Mouse (Mus musculus) heart, embryonic 14.5 days (tissue): ENCODE results near the gene Atp5j2. TPM values are rescaled to one million over a fixed set of nuclear protein-coding genes. Genes with fewer than 3 reads are reported as not detected.

Source experiments
- ATAC-seq: fragments of 200-750 bp; cut with Nextera tagmentation; 2 replicates; pipeline ENCODE4 v1.8.0; 2017; ENCODE audit warnings: low read depth, moderate TSS enrichment; ENCODE audit not compliant: insufficient number of reproducible peaks, insufficient read depth, low FRiP score
- H3K27ac ChIP-seq, 2 experiments: fragments of 200-500 bp in 1 of 2; fragments of 300-500 bp in 1 of 2; sonication (generic) in 1 of 2; replicated peaks in 1 of 2; 2 replicates each; pipeline ENCODE4 v1.5.1; 2012 to 2014; ENCODE audit warnings: low read depth in 2 of 2, low read length in 2 of 2, control low read depth in 1 of 2, mild to moderate bottlenecking in 1 of 2, mixed read lengths in 1 of 2; ENCODE audit not compliant: control insufficient read depth in 1 of 2, insufficient read depth in 1 of 2
- H3K27me3 ChIP-seq: fragments of 300-500 bp; sonication (generic); 2 replicates; pipeline ENCODE4 v1.6.1; 2014; ENCODE audit warnings: mild to moderate bottlenecking, low read length, control low read depth; ENCODE audit not compliant: control insufficient read depth, insufficient read depth
- H3K36me3 ChIP-seq: fragments of 300-500 bp; sonication (generic); 2 replicates; pipeline ENCODE4 v1.6.1; 2014; ENCODE audit warnings: mild to moderate bottlenecking, control low read depth, low read length, mixed read lengths; ENCODE audit not compliant: control insufficient read depth, insufficient read depth
- H3K4me1 ChIP-seq, 2 experiments: fragments of 200-500 bp in 1 of 2; fragments of 300-500 bp in 1 of 2; sonication (generic) in 1 of 2; 2 replicates each; pipeline ENCODE4 v1.6.1; 2012 to 2014; ENCODE audit warnings: low read length in 2 of 2, control low read depth in 1 of 2, mixed read lengths in 1 of 2; ENCODE audit not compliant: control insufficient read depth in 2 of 2, insufficient read depth in 2 of 2
- H3K4me2 ChIP-seq: fragments of 300-500 bp; sonication (generic); 2 replicates; pipeline ENCODE4 v1.6.1; 2014; ENCODE audit warnings: mild to moderate bottlenecking, low read length
- H3K4me3 ChIP-seq, 2 experiments: fragments of 200-500 bp in 1 of 2; fragments of 300-500 bp in 1 of 2; sonication (generic) in 1 of 2; 2 replicates each; pipeline ENCODE4 v1.5.1; 2012 to 2014; ENCODE audit warnings: low read length in 2 of 2, mild to moderate bottlenecking in 2 of 2, control low read depth in 1 of 2, low read depth in 1 of 2, moderate library complexity in 1 of 2; ENCODE audit not compliant: control insufficient read depth in 1 of 2, insufficient read depth in 1 of 2
- H3K9ac ChIP-seq: fragments of 300-500 bp; sonication (generic); 2 replicates; pipeline ENCODE4 v1.6.1; 2014; ENCODE audit warnings: mild to moderate bottlenecking, low read length
- H3K9me3 ChIP-seq: fragments of 300-500 bp; sonication (generic); 2 replicates; pipeline ENCODE4 v1.6.1; 2016; ENCODE audit warnings: low read length, control low read depth; ENCODE audit not compliant: control insufficient read depth
- whole genome bisulfite sequencing: fragments of 180-500 bp; shearing (Covaris S2); extraction: QIAGEN DNeasy Blood & Tissue Kit; methylation state at CpG from one replicate; pipeline ENCODE4 v1.1.7; 2014; 5-methylcytosine and 5-hydroxymethylcytosine counted together
- polyA plus RNA-seq: library from polyadenylated mRNA; unstranded; fragments of >200 nt; fragmentation: Nextera tagmentation; extraction: Ambion mirVana; gene quantifications from 2 replicates; pipeline ENCODE4 v1.2.1, GENCODE M21; 2014

The Atp5j2 gene
- polyA plus RNA-seq, 1 experiment from 2014 or later = 1,313 TPM

DNA sequence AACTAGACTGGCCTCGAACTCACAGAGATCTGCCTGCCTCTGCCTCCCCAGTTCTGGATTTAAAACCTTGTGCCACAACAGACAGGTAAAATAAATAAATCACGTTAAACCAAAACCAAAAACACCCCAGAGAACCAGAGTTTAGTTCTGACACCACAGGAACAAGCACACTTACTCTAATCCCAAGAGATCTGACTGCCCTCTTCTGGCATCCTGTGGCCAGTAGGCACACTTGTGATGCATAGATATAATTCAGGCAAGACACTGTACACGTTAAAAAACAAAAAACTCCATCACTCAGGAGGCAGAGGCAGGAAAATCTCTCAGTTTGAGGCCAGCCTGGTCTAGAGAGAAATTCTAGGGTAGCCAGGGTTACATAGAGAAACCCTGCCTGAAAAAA is 10.6 kb upstream of the Atp5j2 start:
- Histone ChIP-seq H3K9ac (no peak overlapping the region), H3K27me3 (no peaks in the 10 kb centered on the region), H3K36me3 (peaks cover 21% of the 10 kb centered on the region), H3K4me3 (no peak overlapping the region), H3K9me3 (no peaks in the 10 kb centered on the region), H3K4me2 (no peak overlapping the region), H3K4me1 (peaks cover 6 to 21% of the 10 kb centered on the region in 2 experiments), H3K27ac (no peak overlapping the region)
- WGBS = 41% methylated on average over 3 of the region's 3 CpGs
- ATAC-seq = no peak

DNA sequence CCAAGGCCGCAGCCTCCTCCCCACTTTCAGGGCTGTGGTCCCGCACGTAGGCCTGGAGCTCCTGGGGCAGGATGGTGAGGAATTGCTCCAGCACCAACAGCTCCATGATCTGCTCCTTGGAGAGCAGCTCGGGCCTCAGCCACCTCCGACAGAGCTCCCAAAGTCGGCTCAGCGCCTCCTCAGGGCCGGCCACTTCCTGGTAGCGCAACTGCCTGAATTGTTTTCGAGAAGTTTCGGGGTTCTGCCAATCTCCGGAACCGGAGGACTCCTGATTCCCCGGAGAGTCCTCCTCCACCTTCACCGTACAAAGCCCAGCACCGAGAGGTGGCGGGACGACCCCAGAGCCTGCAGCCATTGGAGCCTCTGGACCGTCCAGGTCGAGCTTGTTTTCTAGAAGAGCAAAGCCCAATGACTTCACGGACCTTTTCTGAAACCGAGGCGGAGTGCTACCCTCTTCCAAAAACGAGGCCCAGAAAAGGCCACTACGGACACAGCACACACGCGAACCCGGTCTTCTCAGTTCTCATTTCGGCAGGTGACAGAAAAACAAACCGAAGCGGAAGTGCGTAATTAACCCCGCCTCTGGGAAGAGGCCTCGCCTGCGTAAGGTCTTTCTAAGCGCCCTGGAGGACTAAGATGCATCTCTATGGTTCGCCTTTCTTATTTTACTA is 9.6 kb upstream of the Atp5j2 start, which contains the start of gene Zkscan14:
Gene Zkscan14, minus strand, starts transcription at position 548 of the 671 bp plus-strand sequence.
- H3K36me3 ChIP-seq = peaks cover 20% of the 10 kb centered on the region
- H3K27ac ChIP-seq = peak within 1 kb of the TSS; percentile 57 to 71; a peak in 3 of 4 replicates
- WGBS = under 1% methylated on average over 37 of the region's 37 CpGs
- no peaks in the 10 kb centered on the region for H3K27me3 ChIP-seq
- H3K9me3 ChIP-seq = no peaks in the 10 kb centered on the region
- ATAC-seq = 0 out of 2 replicates have a peak, but pooled peaks have one; percentile 1
- H3K4me3 ChIP-seq = peak within 1 kb of the TSS; percentile 72 to 94
- peak within 1 kb of the TSS; percentile 97 for H3K4me2 ChIP-seq
- peaks cover 6 to 21% of the 10 kb centered on the region in 2 experiments for H3K4me1 ChIP-seq
- H3K9ac ChIP-seq = peak within 1 kb of the TSS; percentile 87

GRCm38 (mm10) chr5:145200387-145200786 is 8.5 kb upstream of the Atp5j2 start:
- 72% methylated on average over 7 of the region's 7 CpGs for WGBS
- peak overlapping the region in 1 of 2 experiments; percentile 72; a peak in 1 of 4 replicates for H3K4me3 ChIP-seq

DNA sequence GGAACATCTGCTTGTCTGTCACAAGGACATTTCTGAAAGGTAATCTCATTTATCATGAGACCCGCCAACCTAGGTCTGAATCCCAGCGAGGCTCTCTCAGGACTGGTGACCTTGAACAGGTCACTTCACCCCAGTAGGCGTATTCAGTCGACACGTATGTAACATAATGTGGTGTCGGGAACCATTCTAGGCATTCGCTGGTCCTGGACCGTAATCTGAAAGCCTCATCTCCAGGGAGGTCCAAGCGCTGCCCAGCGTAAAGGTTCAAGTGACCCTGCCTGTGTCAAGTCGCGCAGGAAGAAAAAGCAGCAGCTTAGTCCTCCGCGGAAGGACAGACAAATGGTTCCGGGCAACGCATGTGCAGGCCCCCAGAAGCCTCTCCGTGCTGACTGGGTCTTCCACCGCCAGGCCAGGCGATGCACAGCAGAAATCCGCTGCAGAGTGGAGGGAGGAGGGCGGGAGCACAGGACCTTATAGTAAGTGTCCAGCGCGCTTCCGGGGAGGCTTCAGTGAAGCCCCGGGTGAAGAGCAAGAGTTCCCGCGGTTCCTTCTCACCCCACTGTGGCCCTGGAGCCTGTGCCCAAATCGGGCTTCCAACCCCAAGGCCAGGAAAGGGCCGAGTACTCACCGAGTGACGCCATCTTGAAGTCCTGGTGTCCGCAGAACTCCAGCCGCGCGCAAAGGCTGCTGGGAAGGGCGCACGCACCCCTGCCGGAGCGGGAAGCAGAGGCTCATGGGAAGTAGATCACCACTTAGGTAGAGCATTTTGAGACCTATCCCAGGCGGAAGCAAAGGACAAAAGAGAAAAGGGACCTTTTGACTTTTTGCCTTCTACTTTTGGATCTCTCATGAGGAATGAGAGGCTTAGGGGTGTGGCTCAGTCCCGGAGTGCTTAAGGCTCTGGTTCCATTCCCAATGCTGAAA is 725 bp downstream of the Atp5j2 start:
- peaks cover 56% of the 10 kb centered on the region for H3K36me3 ChIP-seq
- ATAC-seq = peak; percentile 69
- peak overlapping the region; percentile 61 to 94 for H3K4me3 ChIP-seq
- peak overlapping the region; percentile 90 for H3K4me2 ChIP-seq
- H3K27ac ChIP-seq = peak overlapping the region; percentile 95 to 97
- under 1% methylated on average over 41 of the region's 41 CpGs for WGBS
- no peaks in the 10 kb centered on the region for H3K27me3 ChIP-seq
- peak overlapping the region; percentile 99 for H3K9ac ChIP-seq
- peaks cover 10 to 17% of the 10 kb centered on the region in 2 experiments for H3K4me1 ChIP-seq
- H3K9me3 ChIP-seq = no peaks in the 10 kb centered on the region

More at GRCm38 (mm10) chr5:145200387-145200786, 8.5 kb upstream of the Atp5j2 start:
- no peaks in the 10 kb centered on the region for H3K27me3 ChIP-seq
- no peak overlapping the region for H3K27ac ChIP-seq
- peaks cover 31% of the 10 kb centered on the region for H3K36me3 ChIP-seq
- H3K9me3 ChIP-seq = no peaks in the 10 kb centered on the region
- peak overlapping the region; percentile 87; the same call in 1 of the 2 replicates for H3K9ac ChIP-seq
- no peak for ATAC-seq
- H3K4me2 ChIP-seq = peak overlapping the region; percentile 97
- H3K4me1 ChIP-seq = peaks cover 4 to 13% of the 10 kb centered on the region in 2 experiments

DNA sequence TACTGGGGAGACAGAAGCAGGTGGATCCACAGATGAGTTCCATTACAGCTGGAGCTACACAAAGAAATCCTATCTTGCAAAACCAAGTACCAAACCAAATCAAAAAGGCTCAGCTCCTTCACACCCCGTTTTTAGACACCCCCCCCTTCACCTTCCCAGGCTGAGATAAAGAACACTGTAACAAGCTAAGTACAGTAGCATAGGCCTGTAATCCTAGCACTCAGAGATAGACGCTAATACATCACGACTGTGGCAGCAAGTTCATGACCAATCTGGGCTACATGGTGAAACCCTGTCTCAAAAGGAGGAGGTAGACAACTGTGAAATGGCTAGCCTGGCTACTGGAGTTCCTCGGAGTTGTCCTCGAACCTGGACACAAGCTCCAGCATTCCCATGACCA is 1.5 kb downstream of the Atp5j2 start:
- H3K4me3 ChIP-seq = peak overlapping the region; percentile 61 to 94
- 15% methylated on average over 5 of the region's 5 CpGs for WGBS
- no peaks in the 10 kb centered on the region for H3K9me3 ChIP-seq
- no peaks in the 10 kb centered on the region for H3K27me3 ChIP-seq
- H3K27ac ChIP-seq = peak overlapping the region; percentile 95 to 97
- peaks cover 56% of the 10 kb centered on the region for H3K36me3 ChIP-seq
- peak overlapping the region; percentile 90 for H3K4me2 ChIP-seq
- peak overlapping the region; percentile 99 for H3K9ac ChIP-seq
- H3K4me1 ChIP-seq = peaks cover 10 to 17% of the 10 kb centered on the region in 2 experiments
- 0 out of 2 replicates have a peak, but pooled peaks have one; percentile 17 for ATAC-seq

- Histone ChIP-seq H3K36me3 (peaks cover 56% of the 10 kb centered on the region), H3K4me2 (peak overlapping the region; percentile 90), H3K9me3 (no peaks in the 10 kb centered on the region), H3K27ac (no peak overlapping the region), H3K9ac (peak overlapping the region; percentile 99; the same call in 1 of the 2 replicates), H3K4me1 (peaks cover 10 to 17% of the 10 kb centered on the region in 2 experiments), H3K27me3 (no peaks in the 10 kb centered on the region), H3K4me3 (peak overlapping the region in 1 of 2 experiments; percentile 94; a peak in 2 of 4 replicates)
- WGBS = 88% methylated on average over 6 of the region's 6 CpGs
- no peak for ATAC-seq
Observed at GRCm38 (mm10) chr5:145189416-145189815, 2.4 kb downstream of the Atp5j2 start.

GRCm38 (mm10) chr5:145185244-145185643 is 6.6 kb downstream of the Atp5j2 start:
- Histone ChIP-seq H3K9ac (no peak overlapping the region), H3K27ac (no peak overlapping the region), H3K4me3 (no peak overlapping the region), H3K4me2 (no peak overlapping the region), H3K4me1 (peaks cover 7 to 14% of the 10 kb centered on the region in 2 experiments; a peak in 3 of 4 replicates), H3K36me3 (peaks cover 89% of the 10 kb centered on the region), H3K27me3 (no peaks in the 10 kb centered on the region), H3K9me3 (no peaks in the 10 kb centered on the region)
- 96% methylated on average over 2 of the region's 2 CpGs for WGBS
- ATAC-seq = no peak
